Mouse (Mus musculus) hindbrain, embryonic 14.5 days (tissue): ENCODE measurements at regions not wholly inside any gene's neighbourhood (a gene's known extent, or its start where the extent isn't known, plus 50 kb on each side); places are given as distances from the start of the nearest gene placed in this dataset.
A peak's percentile ranks its signal among the peaks of the same experiment; 100 is the strongest.

Source experiments
- ATAC-seq: fragments of 200-750 bp; cut with Nextera tagmentation; 2 replicates; pipeline ENCODE4 v1.8.0; 2017; ENCODE audit warnings: moderate number of reproducible peaks, mild to moderate bottlenecking, moderate TSS enrichment, moderate library complexity; ENCODE audit not compliant: low FRiP score
- DNase-seq: peaks from one replicate; pipeline ENCODE4 v3.0.0-alpha.2; 2015; ENCODE audit warnings: low spot score
- H3K27ac ChIP-seq: fragments of 300-500 bp; sonication (generic); 2 replicates; pipeline ENCODE4 v1.5.1; 2014; ENCODE audit warnings: mild to moderate bottlenecking, moderate library complexity
- H3K27me3 ChIP-seq: fragments of 300-500 bp; sonication (generic); 2 replicates; pipeline ENCODE4 v1.6.1; 2014; ENCODE audit warnings: mild to moderate bottlenecking, low read length, mixed read lengths; ENCODE audit not compliant: control insufficient read depth, insufficient read depth
- H3K36me3 ChIP-seq: fragments of 300-500 bp; sonication (generic); replicated peaks from 2 replicates; pipeline ENCODE4 v1.6.1; 2014; ENCODE audit not compliant: control insufficient read depth, insufficient read depth
- H3K4me1 ChIP-seq: fragments of 300-500 bp; sonication (generic); replicated peaks from 2 replicates; pipeline ENCODE4 v1.6.1; 2014; ENCODE audit warnings: antibody characterized with exemption, low read length, mixed read lengths; ENCODE audit not compliant: control insufficient read depth, insufficient read depth
- H3K4me2 ChIP-seq: fragments of 300-500 bp; sonication (generic); replicated peaks from 2 replicates; pipeline ENCODE4 v1.6.1; 2014; ENCODE audit warnings: mild to moderate bottlenecking, moderate library complexity
- H3K4me3 ChIP-seq: fragments of 300-500 bp; sonication (generic); replicated peaks from 2 replicates; pipeline ENCODE4 v1.5.1; 2014; ENCODE audit warnings: mild to moderate bottlenecking, low read length
- H3K9ac ChIP-seq: fragments of 300-500 bp; sonication (generic); 2 replicates; pipeline ENCODE4 v1.6.1; 2014
- H3K9me3 ChIP-seq: fragments of 300-500 bp; sonication (generic); 2 replicates; pipeline ENCODE4 v1.6.1; 2016; ENCODE audit warnings: low read length; ENCODE audit not compliant: control insufficient read depth
- WGBS: fragments of 180-500 bp; shearing (Covaris S2); extraction: QIAGEN DNeasy Blood & Tissue Kit; methylation state at CpG from one replicate; pipeline ENCODE4 v1.1.7; 2014; 5-methylcytosine and 5-hydroxymethylcytosine counted together

DNA sequence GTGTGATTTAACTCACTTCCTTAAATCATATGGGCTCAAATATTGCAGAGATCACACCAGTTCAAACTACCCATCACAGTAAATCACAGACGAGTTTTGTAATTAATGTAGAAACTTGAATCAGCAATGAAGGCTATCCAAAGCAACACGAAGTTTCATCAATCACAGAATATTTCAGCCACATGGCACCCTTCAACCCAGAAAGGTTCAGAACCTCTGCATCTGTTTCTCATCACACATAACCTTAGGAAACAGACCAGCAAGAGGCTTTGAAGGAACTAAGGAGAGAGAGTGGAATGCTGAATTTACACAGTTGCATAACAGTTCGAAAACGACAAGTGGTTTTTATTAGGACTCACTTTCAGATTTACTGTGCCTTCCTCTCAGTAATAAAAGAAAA lies 1494.0 kb upstream of the Sel1l start:
- Histone ChIP-seq H3K4me2 (no peak overlapping the region), H3K4me3 (no peak overlapping the region), H3K36me3 (no peaks in the 10 kb centered on the region), H3K4me1 (no peaks in the 10 kb centered on the region), H3K27me3 (no peaks in the 10 kb centered on the region), H3K9ac (no peak overlapping the region), H3K9me3 (no peaks in the 10 kb centered on the region), H3K27ac (no peak overlapping the region)
- DNase-seq (no peak), ATAC-seq (no peak)
- WGBS: 81% methylated on average over 4 of the region's 4 CpGs

DNA sequence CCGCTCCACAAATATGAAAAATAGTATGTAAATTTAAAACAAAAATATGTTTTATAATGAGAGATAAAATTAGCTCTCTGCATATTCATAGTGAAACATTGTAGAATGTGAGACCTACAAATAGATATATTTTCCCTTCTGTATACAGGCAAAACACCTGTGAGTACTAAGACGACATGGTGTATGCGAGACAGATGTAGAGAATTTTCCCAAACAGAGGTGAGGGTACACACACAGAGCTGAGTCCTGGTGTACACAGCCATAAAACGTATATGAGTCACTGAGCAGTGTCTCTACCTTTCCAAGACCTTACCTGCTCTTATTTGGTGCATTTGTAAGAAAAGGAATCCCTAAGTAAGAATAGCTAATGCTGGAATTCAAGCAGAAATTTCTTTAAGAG lies 1493.6 kb upstream of the Sel1l start:
- Histone ChIP-seq H3K4me2 (no peak overlapping the region), H3K27me3 (no peaks in the 10 kb centered on the region), H3K27ac (no peak overlapping the region), H3K36me3 (no peaks in the 10 kb centered on the region), H3K9ac (no peak overlapping the region), H3K9me3 (no peaks in the 10 kb centered on the region), H3K4me1 (no peaks in the 10 kb centered on the region), H3K4me3 (no peak overlapping the region)
- DNase-seq (no peak), ATAC-seq (no peak)
- WGBS: 84% methylated on average over 4 of the region's 4 CpGs

DNA sequence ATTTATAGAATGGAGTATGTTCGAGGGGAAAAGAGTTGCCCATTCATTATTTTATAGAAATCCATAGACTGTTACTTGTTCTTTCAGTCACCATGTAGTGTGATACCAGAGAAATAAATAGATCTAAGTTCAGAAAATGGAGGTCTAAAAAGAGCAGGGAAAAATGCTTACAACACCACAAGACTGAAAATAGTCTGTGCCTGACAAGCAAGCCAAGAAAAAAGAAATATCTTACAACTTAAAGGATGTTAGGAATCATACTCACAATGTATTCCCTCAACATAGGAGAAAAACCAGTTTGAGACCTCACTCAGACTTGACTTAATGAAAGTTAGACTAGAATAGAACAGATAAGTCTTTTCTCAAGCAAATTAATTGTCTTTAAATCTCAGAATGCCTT lies 1486.6 kb upstream of the Sel1l start:
- Histone ChIP-seq H3K4me1 (no peaks in the 10 kb centered on the region), H3K27ac (no peak overlapping the region), H3K36me3 (no peaks in the 10 kb centered on the region), H3K9ac (no peak overlapping the region), H3K4me2 (no peak overlapping the region), H3K9me3 (no peaks in the 10 kb centered on the region), H3K27me3 (no peaks in the 10 kb centered on the region), H3K4me3 (no peak overlapping the region)
- WGBS: 92% methylated on average over 1 of the region's 1 CpGs
- ATAC-seq: no peak
- DNase-seq: no peak

DNA sequence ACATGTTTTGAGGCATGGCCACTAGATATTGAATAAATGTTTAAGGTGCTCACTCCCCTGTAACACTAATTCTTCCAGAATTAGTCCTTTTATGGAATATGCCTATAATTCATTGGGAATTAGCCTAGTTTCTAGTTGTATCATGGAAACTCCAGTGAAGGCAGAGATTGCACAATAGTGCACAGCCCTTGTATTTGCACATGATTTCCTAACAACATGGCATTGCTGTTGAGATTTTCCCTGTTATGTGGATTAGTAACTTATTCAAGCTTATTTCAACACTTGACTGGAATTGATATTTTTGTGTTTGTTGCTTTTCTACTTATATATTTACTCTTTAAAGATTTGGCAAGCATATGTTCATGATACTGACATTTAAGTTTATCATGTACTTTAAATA lies 1463.3 kb upstream of the Sel1l start:
- DNase-seq: no peak
- no peak overlapping the region for H3K27ac ChIP-seq

DNA sequence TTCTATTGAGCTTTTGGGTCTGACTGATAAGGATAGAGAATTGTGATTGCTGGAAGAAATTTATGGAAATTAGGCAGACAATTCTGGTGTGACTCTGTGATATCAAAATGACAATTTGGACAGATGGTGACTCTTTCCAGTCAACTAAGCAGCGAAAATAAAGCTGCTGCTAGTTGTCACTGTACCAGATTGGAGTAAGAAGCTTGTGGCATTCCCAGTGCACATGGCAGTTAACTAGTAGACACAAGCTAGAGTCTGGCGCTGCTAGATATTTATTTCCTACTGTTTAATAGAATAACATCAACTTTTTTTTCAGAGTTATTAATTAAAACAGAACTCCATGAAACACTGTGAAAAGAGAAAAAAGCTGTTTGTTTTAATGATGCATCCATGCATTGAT lies 1432.9 kb upstream of the Sel1l start:
- Histone ChIP-seq H3K36me3 (no peaks in the 10 kb centered on the region), H3K9ac (no peak overlapping the region), H3K27ac (no peak overlapping the region), H3K4me3 (no peak overlapping the region), H3K4me2 (no peak overlapping the region), H3K27me3 (no peaks in the 10 kb centered on the region), H3K4me1 (no peaks in the 10 kb centered on the region), H3K9me3 (no peaks in the 10 kb centered on the region)
- DNase-seq: no peak
- ATAC-seq: no peak
- WGBS: 63% methylated on average over 2 of the region's 2 CpGs

More for the DNA sequence above, 1463.3 kb upstream of the Sel1l start:
- Histone ChIP-seq H3K9ac (no peak overlapping the region), H3K4me1 (no peaks in the 10 kb centered on the region), H3K4me3 (no peak overlapping the region), H3K36me3 (no peaks in the 10 kb centered on the region), H3K4me2 (no peak overlapping the region), H3K9me3 (no peaks in the 10 kb centered on the region), H3K27me3 (no peaks in the 10 kb centered on the region)
- no peak for ATAC-seq

DNA sequence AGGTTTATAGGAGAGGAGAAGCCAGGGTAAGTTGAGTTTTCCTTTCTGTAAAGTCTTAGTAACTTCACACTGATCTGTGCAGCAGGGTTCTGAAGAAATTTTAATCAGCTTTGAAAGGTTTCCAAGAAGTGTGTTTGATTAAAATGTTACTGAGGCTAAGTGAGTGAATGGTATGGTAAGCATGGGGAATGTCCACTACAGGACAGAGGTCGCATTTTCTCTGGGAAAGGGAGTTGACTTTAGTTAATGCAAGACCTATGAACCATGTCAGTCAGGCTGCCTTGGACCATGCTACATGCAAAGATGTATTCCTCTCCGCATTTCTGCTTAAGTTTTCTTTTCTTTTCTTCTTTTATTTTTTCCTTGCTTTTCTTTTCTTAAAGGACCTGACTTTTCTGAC lies 1424.7 kb upstream of the Sel1l start:
- Histone ChIP-seq H3K36me3 (no peaks in the 10 kb centered on the region), H3K4me1 (no peaks in the 10 kb centered on the region), H3K9ac (no peak overlapping the region), H3K4me2 (no peak overlapping the region), H3K4me3 (no peak overlapping the region), H3K27me3 (no peaks in the 10 kb centered on the region), H3K27ac (no peak overlapping the region), H3K9me3 (no peaks in the 10 kb centered on the region)
- DNase-seq (no peak), ATAC-seq (no peak)
- 80% methylated on average over 2 of the region's 2 CpGs for WGBS

DNA sequence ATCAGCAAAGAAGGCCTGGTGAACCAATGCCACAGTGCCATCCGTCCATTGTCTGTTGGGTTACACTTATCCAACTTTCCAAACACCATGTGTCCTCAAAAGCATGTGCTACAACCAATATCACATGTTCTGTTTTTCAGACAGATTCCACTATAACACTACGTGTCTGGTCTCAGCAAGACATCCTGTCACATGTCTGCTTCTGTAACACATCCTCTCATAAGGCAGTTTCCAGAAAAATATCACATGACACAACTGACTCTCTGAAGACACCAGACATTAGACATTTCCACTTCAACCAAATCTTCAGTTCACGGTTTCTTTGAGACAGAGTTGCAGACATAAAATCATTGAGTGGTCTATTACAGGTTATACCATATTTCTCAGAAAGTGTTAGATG lies 1381.3 kb upstream of the Sel1l start:
- Histone ChIP-seq H3K27ac (no peak overlapping the region), H3K4me1 (no peaks in the 10 kb centered on the region), H3K4me2 (no peak overlapping the region), H3K36me3 (no peaks in the 10 kb centered on the region), H3K9me3 (no peaks in the 10 kb centered on the region), H3K4me3 (no peak overlapping the region), H3K27me3 (no peaks in the 10 kb centered on the region), H3K9ac (no peak overlapping the region)
- ATAC-seq: no peak
- WGBS: 90% methylated on average over 3 of the region's 3 CpGs
- no peak for DNase-seq

DNA sequence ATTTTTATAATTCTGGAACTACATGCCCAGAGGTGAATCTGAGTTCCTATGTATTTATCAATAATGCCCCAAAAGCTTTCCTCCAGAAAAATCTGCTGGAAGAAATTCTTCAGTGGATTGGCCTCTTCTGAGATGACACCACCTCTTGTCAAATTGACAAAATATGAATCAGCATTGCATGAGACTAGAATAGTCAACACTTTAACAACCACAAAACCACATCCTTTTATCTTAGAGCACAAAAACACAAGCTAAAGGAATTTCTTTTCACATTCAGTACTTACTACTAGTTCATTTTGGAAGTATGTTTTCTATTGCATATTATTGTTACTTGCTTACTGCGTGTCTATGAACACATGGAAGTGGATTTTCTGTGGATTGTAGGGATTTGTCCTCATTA lies 1377.9 kb upstream of the Sel1l start:
- Histone ChIP-seq H3K9me3 (no peaks in the 10 kb centered on the region), H3K27me3 (no peaks in the 10 kb centered on the region), H3K9ac (no peak overlapping the region), H3K27ac (no peak overlapping the region), H3K36me3 (no peaks in the 10 kb centered on the region), H3K4me2 (no peak overlapping the region), H3K4me1 (no peaks in the 10 kb centered on the region), H3K4me3 (no peak overlapping the region)
- WGBS: 94% methylated on average over 1 of the region's 1 CpGs
- ATAC-seq (no peak), DNase-seq (no peak)

DNA sequence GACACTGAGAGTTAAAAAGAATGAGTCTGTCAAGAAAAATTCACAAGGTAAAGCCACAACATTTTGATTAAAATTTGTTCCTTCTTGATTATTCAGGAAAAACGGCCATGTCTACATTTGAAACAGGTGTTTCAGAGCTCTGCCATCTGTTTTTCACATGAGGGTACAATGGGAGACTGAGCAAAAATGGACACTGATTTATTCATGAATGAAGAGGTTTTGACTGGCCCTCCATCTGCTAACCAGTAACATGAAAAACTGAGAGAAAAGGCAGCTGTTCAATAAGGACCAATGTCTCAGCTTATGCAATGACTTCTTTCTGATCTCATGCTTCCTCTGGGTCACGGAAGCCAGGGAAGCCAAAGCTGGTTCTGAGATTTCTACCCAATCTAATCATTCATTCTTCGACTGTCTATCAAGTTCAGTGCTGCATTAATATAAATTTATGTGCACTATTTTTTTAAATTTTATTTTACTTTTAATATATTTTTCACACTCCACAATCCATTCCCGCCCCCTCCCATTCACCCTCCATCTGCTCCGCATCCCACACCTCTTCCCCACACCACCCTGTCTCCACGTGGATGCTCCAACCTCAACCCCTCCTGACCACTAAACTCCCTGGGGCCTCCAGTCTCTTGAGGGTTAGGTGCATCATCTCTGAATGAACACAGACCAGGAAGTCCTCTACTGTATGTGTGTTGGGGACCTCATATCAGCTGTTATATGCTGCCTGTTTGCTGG lies 1372.4 kb upstream of the Sel1l start:
- Histone ChIP-seq H3K9me3 (no peaks in the 10 kb centered on the region), H3K4me2 (no peak overlapping the region), H3K9ac (no peak overlapping the region), H3K36me3 (no peaks in the 10 kb centered on the region), H3K4me1 (no peaks in the 10 kb centered on the region), H3K27ac (no peak overlapping the region), H3K27me3 (no peaks in the 10 kb centered on the region), H3K4me3 (no peak overlapping the region)
- ATAC-seq (no peak; the same call in 1 of the 2 replicates), DNase-seq (peak; percentile 36)
- 68% methylated on average over 6 of the region's 6 CpGs for WGBS

DNA sequence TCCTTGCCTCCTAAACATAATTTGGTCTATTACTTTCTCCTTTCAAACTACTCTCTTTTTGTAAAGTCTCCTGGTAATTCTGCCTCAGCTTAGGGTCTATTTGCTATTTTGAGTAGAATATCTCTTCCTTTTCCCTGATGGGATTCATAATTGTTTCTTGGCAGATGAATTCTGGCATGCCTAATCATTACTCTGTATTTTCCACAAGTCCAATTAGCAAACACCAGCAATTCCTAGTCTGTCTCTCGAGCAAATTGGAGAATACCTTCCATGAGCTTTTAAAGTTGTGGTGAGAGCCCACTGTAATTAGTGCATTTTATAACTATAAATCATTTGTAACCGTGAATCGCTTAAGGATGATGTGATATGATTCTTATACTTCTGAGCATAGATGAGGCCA lies 1358.6 kb upstream of the Sel1l start:
- H3K4me2 ChIP-seq: no peak overlapping the region
- H3K9ac ChIP-seq: no peak overlapping the region
- no peaks in the 10 kb centered on the region for H3K36me3 ChIP-seq
- H3K4me1 ChIP-seq: no peaks in the 10 kb centered on the region
- H3K27ac ChIP-seq: no peak overlapping the region
- 73% methylated on average over 3 of the region's 3 CpGs for WGBS
- H3K27me3 ChIP-seq: no peaks in the 10 kb centered on the region
- no peak for ATAC-seq
- H3K4me3 ChIP-seq: no peak overlapping the region
- peaks cover 7% of the 10 kb centered on the region for H3K9me3 ChIP-seq
- no peak for DNase-seq
